Mouse (Mus musculus) MEL (cell line): Measurements from ENCODE around the gene Osbp2. TPM values are rescaled to one million over a fixed set of nuclear protein-coding genes. Genes with fewer than 3 reads are reported as not detected.

Source experiments
- DNase-seq: peaks from one replicate; pipeline ENCODE4 v3.0.0; 2011; ENCODE audit warnings: low read depth, low spot score
- H3K27ac ChIP-seq: 2 replicates; pipeline ENCODE4 v1.5.1; 2012; ENCODE audit warnings: low read depth, mild to moderate bottlenecking, control low read depth, low read length, moderate library complexity; ENCODE audit not compliant: control insufficient read depth
- H3K27me3 ChIP-seq, 2 experiments: fragments of 150-350 bp in 1 of 2; sonication (generic) in 1 of 2; 2 replicates each; pipeline ENCODE4 v1.6.1; 2012; ENCODE audit warnings: low read length in 2 of 2, mild to moderate bottlenecking in 2 of 2, improper control_type of control experiment in 1 of 2, moderate library complexity in 1 of 2; ENCODE audit not compliant: insufficient read depth in 2 of 2, control insufficient read depth in 1 of 2
- H3K36me3 ChIP-seq, 2 experiments: 2 replicates each; pipeline ENCODE4 v1.6.1; 2012 to 2014; ENCODE audit warnings: low read length in 2 of 2, improper control_type of control experiment in 1 of 2, inconsistent platforms in 1 of 2, mild to moderate bottlenecking in 1 of 2; ENCODE audit not compliant: insufficient read depth in 2 of 2, control insufficient read depth in 1 of 2
- H3K4me1 ChIP-seq, 2 experiments: fragments of 150-350 bp in 1 of 2; sonication (generic) in 1 of 2; 2 replicates each; pipeline ENCODE4 v1.6.1; 2012; ENCODE audit warnings: low read length in 2 of 2, improper control_type of control experiment in 1 of 2, mild to moderate bottlenecking in 1 of 2; ENCODE audit not compliant: insufficient read depth in 2 of 2, control insufficient read depth in 1 of 2
- H3K4me3 ChIP-seq, 2 experiments: fragments of 150-350 bp in 1 of 2; sonication (generic) in 1 of 2; 2 replicates each; pipeline ENCODE4 v1.5.1; 2012; ENCODE audit warnings: low read depth in 2 of 2, low read length in 2 of 2, mild to moderate bottlenecking in 2 of 2, moderate library complexity in 2 of 2, control low read depth in 1 of 2, improper control_type of control experiment in 1 of 2; ENCODE audit not compliant: control insufficient read depth in 1 of 2, insufficient read depth in 1 of 2
- H3K79me2 ChIP-seq: 2 replicates; pipeline ENCODE4 v1.6.1; 2012; ENCODE audit warnings: mild to moderate bottlenecking, low read length, moderate library complexity; ENCODE audit not compliant: control insufficient read depth, poor library complexity, insufficient read depth
- H3K9ac ChIP-seq: 2 replicates; pipeline ENCODE4 v1.6.1; 2012; ENCODE audit warnings: low read depth, mild to moderate bottlenecking, control low read depth, low read length, moderate library complexity; ENCODE audit not compliant: control insufficient read depth, poor library complexity, severe bottlenecking
- H3K9me3 ChIP-seq: fragments of 150-350 bp; sonication (generic); replicated peaks from 2 replicates; pipeline ENCODE4 v1.6.1; 2012; ENCODE audit warnings: mild to moderate bottlenecking, low read length, improper control_type of control experiment, moderate library complexity; ENCODE audit not compliant: insufficient read depth
- BHLHE40 ChIP-seq: IDR thresholded peaks from 2 replicates; pipeline ENCODE4 v1.6.1; 2012; ENCODE audit warnings: low read depth, mild to moderate bottlenecking, inconsistent platforms, low read length, improper control_type of control experiment, borderline replicate concordance
- CHD2 ChIP-seq: IDR thresholded peaks from 2 replicates; pipeline ENCODE4 v1.6.1; 2011; ENCODE audit warnings: low read length, improper control_type of control experiment
- CTCF ChIP-seq, 3 experiments: IDR thresholded peaks in 2 of 3; conservative IDR thresholded peaks in 1 of 3; 2 replicates each; pipeline ENCODE4 v1.5.1; 2011 to 2012; ENCODE audit warnings: low read length in 3 of 3, low read depth in 2 of 3, mild to moderate bottlenecking in 2 of 3, improper control_type of control experiment in 1 of 3, inconsistent platforms in 1 of 3, mixed read lengths in 1 of 3, moderate library complexity in 1 of 3; ENCODE audit not compliant: control insufficient read depth in 1 of 3, insufficient read depth in 1 of 3, poor library complexity in 1 of 3, severe bottlenecking in 1 of 3
- E2F4 ChIP-seq: IDR thresholded peaks from 2 replicates; pipeline ENCODE4 v1.6.1; 2011; ENCODE audit warnings: low read depth, low read length, improper control_type of control experiment, borderline replicate concordance
- ELF1 ChIP-seq: IDR thresholded peaks from 2 replicates; pipeline ENCODE4 v1.6.1; 2014; ENCODE audit warnings: low read depth, mild to moderate bottlenecking, inconsistent platforms, low read length, improper control_type of control experiment, moderate library complexity
- ETS1 ChIP-seq: IDR thresholded peaks from 2 replicates; pipeline ENCODE4 v1.6.1; 2012; ENCODE audit warnings: low read depth, mild to moderate bottlenecking, inconsistent platforms, low read length, improper control_type of control experiment, moderate library complexity
- GABPA ChIP-seq: IDR thresholded peaks from 2 replicates; pipeline ENCODE4 v1.6.1; 2012; ENCODE audit warnings: low read depth, mild to moderate bottlenecking, inconsistent platforms, low read length, improper control_type of control experiment, moderate library complexity
- GATA1 ChIP-seq: IDR thresholded peaks from 2 replicates; pipeline ENCODE4 v1.6.1; 2011; ENCODE audit warnings: low read depth, low read length, improper control_type of control experiment
- JUND ChIP-seq: IDR thresholded peaks from 2 replicates; pipeline ENCODE4 v1.6.1; 2011; ENCODE audit warnings: low read depth, mild to moderate bottlenecking, improper control_type of control experiment, low read length
- KAT2A ChIP-seq: conservative IDR thresholded peaks from 2 replicates; pipeline ENCODE4 v1.6.1; 2012; ENCODE audit warnings: low read depth, low read length, improper control_type of control experiment, inconsistent platforms
- MAZ ChIP-seq: IDR thresholded peaks from 2 replicates; pipeline ENCODE4 v1.6.1; 2012; ENCODE audit warnings: low read depth, mild to moderate bottlenecking, inconsistent platforms, low read length, improper control_type of control experiment
- MEF2A ChIP-seq: IDR thresholded peaks from 2 replicates; pipeline ENCODE4 v1.6.1; 2014; ENCODE audit warnings: low read depth, mild to moderate bottlenecking, inconsistent platforms, low read length, improper control_type of control experiment; ENCODE audit not compliant: poor library complexity, insufficient replicate concordance, severe bottlenecking; ENCODE audit errors: extremely low read depth
- MXI1 ChIP-seq: IDR thresholded peaks from 2 replicates; pipeline ENCODE4 v1.6.1; 2011; ENCODE audit warnings: mild to moderate bottlenecking, low read depth, low read length, improper control_type of control experiment
- MYC ChIP-seq: IDR thresholded peaks from 2 replicates; pipeline ENCODE4 v1.6.1; 2011; ENCODE audit warnings: low read depth, mild to moderate bottlenecking, low read length, improper control_type of control experiment, moderate library complexity
- NELFE ChIP-seq: IDR thresholded peaks from 2 replicates; pipeline ENCODE4 v1.6.1; 2011; ENCODE audit warnings: low read depth, low read length, improper control_type of control experiment
- POLR2A ChIP-seq, 2 experiments: IDR thresholded peaks; 2 replicates each; pipeline ENCODE4 v1.6.1; 2011 to 2012; ENCODE audit warnings: low read length in 2 of 2, mild to moderate bottlenecking in 2 of 2, control low read depth in 1 of 2, improper control_type of control experiment in 1 of 2, low read depth in 1 of 2, moderate library complexity in 1 of 2; ENCODE audit not compliant: control insufficient read depth in 1 of 2, insufficient read depth in 1 of 2, poor library complexity in 1 of 2
- POLR2AphosphoS5 ChIP-seq: IDR thresholded peaks from 2 replicates; pipeline ENCODE4 v1.6.1; 2012; ENCODE audit warnings: low read depth, borderline replicate concordance, mild to moderate bottlenecking, inconsistent platforms, low read length, moderate library complexity, mixed read lengths
- RAD21 ChIP-seq: IDR thresholded peaks from 2 replicates; pipeline ENCODE4 v1.6.1; 2011; ENCODE audit warnings: mild to moderate bottlenecking, low read depth, low read length, improper control_type of control experiment
- RCOR1 ChIP-seq: IDR thresholded peaks from 2 replicates; pipeline ENCODE4 v1.6.1; 2012; ENCODE audit warnings: low read depth, mild to moderate bottlenecking, inconsistent platforms, low read length, improper control_type of control experiment
- SMC3 ChIP-seq: IDR thresholded peaks from 2 replicates; pipeline ENCODE4 v1.6.1; 2011; ENCODE audit warnings: low read depth, low read length, improper control_type of control experiment
- TCF12 ChIP-seq: IDR thresholded peaks from 2 replicates; pipeline ENCODE4 v1.6.1; 2014; ENCODE audit warnings: low read depth, mild to moderate bottlenecking, inconsistent platforms, low read length, improper control_type of control experiment, moderate library complexity
- UBTF ChIP-seq: IDR thresholded peaks from 2 replicates; pipeline ENCODE4 v1.6.1; 2012; ENCODE audit warnings: low read depth, mild to moderate bottlenecking, inconsistent platforms, low read length, improper control_type of control experiment, moderate library complexity, borderline replicate concordance; ENCODE audit not compliant: insufficient read depth
- USF1 ChIP-seq: IDR thresholded peaks from 2 replicates; pipeline ENCODE4 v1.6.1; 2014; ENCODE audit warnings: low read depth, mild to moderate bottlenecking, inconsistent platforms, low read length, improper control_type of control experiment, moderate library complexity
- ZC3H11A ChIP-seq: IDR thresholded peaks from 2 replicates; pipeline ENCODE4 v1.6.1; 2012; ENCODE audit warnings: low read depth, mild to moderate bottlenecking, inconsistent platforms, low read length, improper control_type of control experiment
- ZNF384 ChIP-seq: IDR thresholded peaks from 2 replicates; pipeline ENCODE4 v1.6.1; 2012; ENCODE audit warnings: low read depth, mild to moderate bottlenecking, inconsistent platforms, low read length, improper control_type of control experiment
- polyA plus RNA-seq, 2 experiments: library from polyadenylated mRNA; stranded (reverse) in 1 of 2; unstranded in 1 of 2; fragments of >175 nt in 1 of 2; fragments of >200 nt in 1 of 2; gene quantifications; 2 replicates each; pipeline versions ENCODE4 v1.2.1 to v1.2.4; 2012; ENCODE audit warnings: low replicate concordance in 2 of 2, low read depth in 1 of 2; ENCODE audit not compliant: insufficient read length in 2 of 2, insufficient read depth in 1 of 2, missing spikeins in 1 of 2
- total RNA-seq: library from RNA; depleted of rRNA; stranded (reverse); fragments of 300-350 nt; gene quantifications from 2 replicates; pipeline ENCODE4 v1.2.3, GENCODE M21; 2012

Gene Osbp2
- total and polyA plus RNA-seq, 3 experiments = 0.04 TPM; not detected in 2

DNA sequence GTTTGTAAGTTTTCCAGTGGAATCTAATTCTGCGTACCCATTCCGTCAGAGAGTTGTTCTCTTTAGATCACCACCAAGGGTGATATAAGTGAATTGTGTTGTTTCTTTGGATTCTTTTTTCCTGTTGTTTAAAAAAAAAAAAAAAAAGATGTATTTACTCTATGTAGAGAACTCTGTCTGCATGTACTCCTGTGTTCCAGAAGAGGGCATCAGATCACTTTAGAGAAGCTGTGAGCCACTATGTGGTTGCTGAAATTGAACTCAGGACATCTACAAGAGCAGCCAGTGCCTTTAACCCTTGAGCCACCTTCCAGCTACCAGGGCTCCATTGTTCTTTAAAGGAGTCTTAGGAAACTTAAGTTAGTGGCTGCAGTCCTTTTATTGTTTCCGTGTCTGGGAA, 166.3 kb downstream of the Osbp2 start:
- Histone ChIP-seq H3K9me3 (no peaks in the 10 kb centered on the region), H3K9ac (no peak overlapping the region), H3K36me3 (no peaks in the 10 kb centered on the region), H3K79me2 (no peaks in the 10 kb centered on the region), H3K27me3 (no peaks in the 10 kb centered on the region)
- no peak for TF ChIP-seq TCF12
- TF ChIP-seq ELF1 = no peak
- TF ChIP-seq CHD2 = no peak
- TF ChIP-seq JUND = no peak
- TF ChIP-seq RAD21 = peak; percentile 35
- TF ChIP-seq NELFE = no peak
- no peak for TF ChIP-seq MAZ
- TF ChIP-seq BHLHE40 = no peak
- TF ChIP-seq GATA1 = no peak
- TF ChIP-seq GABPA = no peak
- TF ChIP-seq CTCF (IDR thresholded peaks at IDR 0.05 in 2 of 3, conservative IDR thresholded peaks at IDR 0.05 in 1 of 3; ENCODE audit: control insufficient read depth in 1 of 3, insufficient read depth in 1 of 3, low read depth in 2 of 3, low read length in 3 of 3, poor library complexity in 1 of 3, severe bottlenecking in 1 of 3) = peak in 2 of 3 experiments; percentile 23 to 46; a peak in 4 of 6 replicates
- TF ChIP-seq RCOR1 = no peak
- no peak for TF ChIP-seq MXI1
- no peak for TF ChIP-seq ETS1
- TF ChIP-seq POLR2A (IDR thresholded peaks at IDR 0.05; ENCODE audit: control insufficient read depth in 1 of 2, insufficient read depth in 1 of 2, low read depth in 1 of 2, low read length in 2 of 2, poor library complexity in 1 of 2) = no peak
- peak; percentile 87 for TF ChIP-seq ZNF384
- no peak for TF ChIP-seq MEF2A
- no peak for TF ChIP-seq MYC
- no peak for TF ChIP-seq USF1
- TF ChIP-seq SMC3 = peak; percentile 39
- TF ChIP-seq UBTF = no peak
- no peak for TF ChIP-seq POLR2AphosphoS5
- TF ChIP-seq ZC3H11A = no peak
- TF ChIP-seq KAT2A = no peak
- no peak for TF ChIP-seq E2F4
- TF ChIP-seq, all 39 proteins: peak for 4
- Histone ChIP-seq H3K27ac (no peak overlapping the region), H3K4me3 (no peak overlapping the region), H3K4me1 (no peaks in the 10 kb centered on the region)
- peak; percentile 43 for DNase-seq
